Mouse (Mus musculus) E14TG2a.4 (cell line): ENCODE measurements around the gene Pbx2.

Experiments used
- CTCF ChIP-seq: conservative IDR thresholded peaks from 2 replicates; pipeline ENCODE4 v1.5.1; 2014; ENCODE audit warnings: low read length
- NANOG ChIP-seq: IDR thresholded peaks from 2 replicates; pipeline ENCODE4 v1.6.1; 2014; ENCODE audit warnings: borderline replicate concordance, low read length, mixed read lengths

DNA sequence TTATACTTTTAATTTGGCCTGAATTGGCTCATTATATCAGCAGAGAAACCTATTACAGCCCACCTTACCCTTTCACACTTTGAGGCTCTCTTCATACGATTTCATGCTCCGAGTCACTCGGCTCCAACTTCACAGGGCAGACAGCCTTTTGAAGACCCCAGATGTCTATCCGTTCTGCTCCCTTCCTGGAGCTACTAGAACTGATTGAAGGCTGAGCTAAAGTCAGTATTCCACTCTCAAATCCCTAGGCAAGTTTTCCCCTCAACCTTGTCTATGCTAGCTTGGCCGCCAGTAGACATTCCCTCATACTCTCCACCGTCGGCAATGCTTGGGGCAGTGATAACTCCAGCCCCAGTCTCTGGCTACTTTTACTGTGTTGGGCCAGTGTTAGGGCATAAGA is 1.9 kb upstream of the Pbx2 start:
- no peak for TF ChIP-seq CTCF
- no peak for TF ChIP-seq NANOG
